Mouse (Mus musculus): ENCODE measurements around the gene Fbxl8.

Fbxl8 gene

GRCm38 (mm10) chr8:105305211-105306145 is 41.0 kb downstream of the Fbxl8 start, which contains the start of gene Elmo3:
Gene Elmo3, plus strand, starts transcription at chr8:105305601.
- peak; percentile 85 for DNase-seq

GRCm38 (mm10) chr8:105306146-105306691 is 41.8 kb downstream of the Fbxl8 start:
- DNase-seq: no peak

GRCm38 (mm10) chr8:105307670-105308069 is 43.2 kb downstream of the Fbxl8 start:
- no peak for DNase-seq

- no peak for DNase-seq
Observed at GRCm38 (mm10) chr8:105308428-105308827, 44.0 kb downstream of the Fbxl8 start.

- DNase-seq: no peak
Observed at GRCm38 (mm10) chr8:105309142-105309847, 44.8 kb downstream of the Fbxl8 start.

GRCm38 (mm10) chr8:105310118-105310517 is 45.7 kb downstream of the Fbxl8 start:
- DNase-seq: no peak

GRCm38 (mm10) chr8:105311718-105312117 is 47.3 kb downstream of the Fbxl8 start:
- no peak for DNase-seq

- DNase-seq: no peak
Observed at GRCm38 (mm10) chr8:105312891-105313481, 48.5 kb downstream of the Fbxl8 start.

- no peak for DNase-seq
Observed at GRCm38 (mm10) chr8:105313622-105314402, 49.4 kb downstream of the Fbxl8 start.

- no peak for DNase-seq
Observed at GRCm38 (mm10) chr8:105315073-105315769, 50.8 kb downstream of the Fbxl8 start.

GRCm38 (mm10) chr8:105317941-105318340 is 53.5 kb downstream of the Fbxl8 start:
- peak; percentile 70 for DNase-seq

- peak; percentile 58 for DNase-seq
Observed at GRCm38 (mm10) chr8:105318662-105319190, 54.3 kb downstream of the Fbxl8 start.
